Mouse (Mus musculus): ENCODE results near the gene Cdhr3. TPM values are rescaled to one million over a fixed set of nuclear protein-coding genes. Genes with fewer than 3 reads are reported as not detected.

The Cdhr3 gene
- total and polyA plus RNA-seq, 3 experiments, result not detected

DNA sequence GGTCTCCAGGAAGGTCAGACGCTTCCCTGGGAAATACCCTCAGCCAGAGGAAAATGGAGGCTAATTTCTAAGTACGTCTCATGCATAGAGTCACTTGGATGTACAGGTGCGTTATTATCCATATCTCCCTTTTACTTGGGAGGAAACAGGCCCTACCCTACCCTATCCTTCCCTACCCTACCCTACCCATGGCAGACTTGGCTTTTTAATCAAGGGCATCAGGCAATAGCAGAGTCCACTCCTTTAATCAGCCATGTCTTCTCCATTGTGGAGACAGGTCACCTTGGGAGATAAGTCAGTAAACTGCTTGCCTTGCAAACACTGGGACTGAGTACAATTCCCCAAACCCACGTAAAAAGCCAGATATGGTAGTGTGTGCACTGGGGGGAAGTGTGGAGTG lies 70.9 kb downstream of the Cdhr3 start:
- Histone ChIP-seq H3K9me3 (replicated peaks; ENCODE audit: insufficient read depth, low read length) (no peaks in the 10 kb centered on the region), H3K36me3 (ENCODE audit: control insufficient read depth in 1 of 2, insufficient read depth in 2 of 2, low read length in 2 of 2) (no peaks in the 10 kb centered on the region), H3K4me3 (ENCODE audit: control insufficient read depth in 1 of 2, insufficient read depth in 1 of 2, low read depth in 2 of 2, low read length in 2 of 2) (no peak overlapping the region), H3K4me1 (ENCODE audit: control insufficient read depth in 1 of 2, insufficient read depth in 2 of 2, low read length in 2 of 2) (no peaks in the 10 kb centered on the region), H3K9ac (ENCODE audit: control insufficient read depth, low read depth, low read length, poor library complexity, severe bottlenecking) (no peak overlapping the region), H3K79me2 (ENCODE audit: control insufficient read depth, insufficient read depth, low read length, poor library complexity) (no peaks in the 10 kb centered on the region), H3K27me3 (ENCODE audit: control insufficient read depth in 1 of 2, insufficient read depth in 2 of 2, low read length in 2 of 2) (no peaks in the 10 kb centered on the region), H3K27ac (ENCODE audit: control insufficient read depth, low read depth, low read length) (no peak overlapping the region)
- no peak for DNase-seq (ENCODE audit: low read depth, low spot score)
- no peak for TF ChIP-seq KAT2A (conservative IDR thresholded peaks at IDR 0.05; ENCODE audit: low read depth, low read length)
- no peak for TF ChIP-seq GATA1 (IDR thresholded peaks at IDR 0.05; ENCODE audit: low read depth, low read length)
- TF ChIP-seq SMC3 (IDR thresholded peaks at IDR 0.05; ENCODE audit: low read depth, low read length), result no peak
- TF ChIP-seq POLR2AphosphoS5 (IDR thresholded peaks at IDR 0.05; ENCODE audit: borderline replicate concordance, low read depth, low read length), result no peak
- no peak for TF ChIP-seq ZMIZ1 (IDR thresholded peaks at IDR 0.05; ENCODE audit: low read depth, low read length)
- no peak for TF ChIP-seq RAD21 (IDR thresholded peaks at IDR 0.05; ENCODE audit: low read depth, low read length)
- no peak for TF ChIP-seq MYC (IDR thresholded peaks at IDR 0.05; ENCODE audit: low read depth, low read length)
- TF ChIP-seq MAFK (IDR thresholded peaks at IDR 0.05; ENCODE audit: borderline replicate concordance, low read depth, low read length), result no peak
- no peak for TF ChIP-seq ZKSCAN1 (IDR thresholded peaks at IDR 0.05; ENCODE audit: low read depth, low read length)
- no peak for TF ChIP-seq TBP (IDR thresholded peaks at IDR 0.05; ENCODE audit: low read depth, low read length)
- TF ChIP-seq POLR2A (IDR thresholded peaks at IDR 0.05; ENCODE audit: control insufficient read depth in 1 of 2, insufficient read depth in 1 of 2, low read depth in 1 of 2, low read length in 2 of 2, poor library complexity in 1 of 2), result no peak
- no peak for TF ChIP-seq USF1 (IDR thresholded peaks at IDR 0.05; ENCODE audit: low read depth, low read length)
- no peak for TF ChIP-seq ZC3H11A (IDR thresholded peaks at IDR 0.05; ENCODE audit: low read depth, low read length)
- no peak for TF ChIP-seq CTCF (IDR thresholded peaks at IDR 0.05 in 2 of 3, conservative IDR thresholded peaks at IDR 0.05 in 1 of 3; ENCODE audit: control insufficient read depth in 1 of 3, insufficient read depth in 1 of 3, low read depth in 2 of 3, low read length in 3 of 3, poor library complexity in 1 of 3, severe bottlenecking in 1 of 3)
- TF ChIP-seq POLR2AphosphoS2 (IDR thresholded peaks at IDR 0.05; ENCODE audit: low read length), result no peak

- DNase-seq (ENCODE audit: low read depth, low spot score), result no peak
These were observed 71.5 kb downstream of the Cdhr3 start for GRCm38 (mm10) chr12:33021140-33021539.

DNA sequence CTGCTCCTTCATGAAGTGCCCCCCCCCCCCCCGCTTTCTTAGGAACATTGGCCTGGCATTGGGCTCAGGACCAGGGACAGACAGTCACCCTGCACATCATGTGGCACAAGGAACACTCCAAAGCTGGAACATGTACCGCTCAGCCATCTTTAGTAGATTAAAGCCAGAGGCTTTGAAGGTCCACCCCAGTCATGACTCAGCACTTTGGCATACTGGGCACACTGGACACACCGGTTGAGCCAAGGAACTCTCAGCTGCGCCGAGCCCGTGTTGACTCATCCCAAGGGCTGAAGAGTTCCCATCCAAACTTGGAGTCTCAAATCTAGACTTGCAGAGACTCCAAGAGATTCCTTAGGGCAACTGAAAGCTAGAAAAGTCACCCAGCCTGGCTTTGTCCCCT lies 72.7 kb downstream of the Cdhr3 start:
- H3K27me3 ChIP-seq (ENCODE audit: control insufficient read depth in 1 of 2, insufficient read depth in 2 of 2, low read length in 2 of 2), result no peaks in the 10 kb centered on the region
- H3K4me1 ChIP-seq (ENCODE audit: control insufficient read depth in 1 of 2, insufficient read depth in 2 of 2, low read length in 2 of 2), result no peaks in the 10 kb centered on the region
- H3K9ac ChIP-seq (ENCODE audit: control insufficient read depth, low read depth, low read length, poor library complexity, severe bottlenecking), result no peak overlapping the region
- no peak for DNase-seq (ENCODE audit: low read depth, low spot score)
- no peaks in the 10 kb centered on the region for H3K36me3 ChIP-seq (ENCODE audit: control insufficient read depth in 1 of 2, insufficient read depth in 2 of 2, low read length in 2 of 2)
- no peak overlapping the region for H3K27ac ChIP-seq (ENCODE audit: control insufficient read depth, low read depth, low read length)
- no peak for TF ChIP-seq POLR2AphosphoS2 (IDR thresholded peaks at IDR 0.05; ENCODE audit: low read length)
- no peak for TF ChIP-seq MAX (IDR thresholded peaks at IDR 0.05; ENCODE audit: low read length)
- no peak for TF ChIP-seq CHD1 (IDR thresholded peaks at IDR 0.05; ENCODE audit: low read depth, low read length)
- no peak for TF ChIP-seq JUND (IDR thresholded peaks at IDR 0.05; ENCODE audit: low read depth, low read length)
- no peak for TF ChIP-seq RCOR1 (IDR thresholded peaks at IDR 0.05; ENCODE audit: low read depth, low read length)
- no peak for TF ChIP-seq TAL1 (IDR thresholded peaks at IDR 0.05; ENCODE audit: low read length)
- no peak for TF ChIP-seq USF1 (IDR thresholded peaks at IDR 0.05; ENCODE audit: low read depth, low read length)
- TF ChIP-seq ZNF384 (IDR thresholded peaks at IDR 0.05; ENCODE audit: low read depth, low read length), result no peak
- TF ChIP-seq RAD21 (IDR thresholded peaks at IDR 0.05; ENCODE audit: low read depth, low read length), result no peak
- TF ChIP-seq MYB (IDR thresholded peaks at IDR 0.05; ENCODE audit: low read depth, low read length), result no peak
- no peak for TF ChIP-seq KAT2A (conservative IDR thresholded peaks at IDR 0.05; ENCODE audit: low read depth, low read length)
- no peak for TF ChIP-seq SIN3A (IDR thresholded peaks at IDR 0.05; ENCODE audit: low read length)
- TF ChIP-seq NELFE (IDR thresholded peaks at IDR 0.05; ENCODE audit: low read depth, low read length), result no peak
- TF ChIP-seq CHD2 (IDR thresholded peaks at IDR 0.05; ENCODE audit: low read length), result no peak
- TF ChIP-seq MYC (IDR thresholded peaks at IDR 0.05; ENCODE audit: low read depth, low read length), result no peak
- H3K9me3 ChIP-seq (replicated peaks; ENCODE audit: insufficient read depth, low read length), result no peaks in the 10 kb centered on the region
- no peaks in the 10 kb centered on the region for H3K79me2 ChIP-seq (ENCODE audit: control insufficient read depth, insufficient read depth, low read length, poor library complexity)
- H3K4me3 ChIP-seq (ENCODE audit: control insufficient read depth in 1 of 2, insufficient read depth in 1 of 2, low read depth in 2 of 2, low read length in 2 of 2), result no peak overlapping the region

More at GRCm38 (mm10) chr12:33021140-33021539, 71.5 kb downstream of the Cdhr3 start:
- TF ChIP-seq ETS1 (IDR thresholded peaks at IDR 0.05; ENCODE audit: low read depth, low read length), result no peak
- TF ChIP-seq NRF1 (IDR thresholded peaks at IDR 0.05; ENCODE audit: insufficient read depth, low read depth, low read length, poor library complexity, severe bottlenecking), result no peak
- no peak for TF ChIP-seq TBP (IDR thresholded peaks at IDR 0.05; ENCODE audit: low read depth, low read length)
- no peak for TF ChIP-seq MXI1 (IDR thresholded peaks at IDR 0.05; ENCODE audit: low read depth, low read length)
- no peak for TF ChIP-seq UBTF (IDR thresholded peaks at IDR 0.05; ENCODE audit: borderline replicate concordance, insufficient read depth, low read depth, low read length)
- Histone ChIP-seq H3K27ac (ENCODE audit: control insufficient read depth, low read depth, low read length) (no peak overlapping the region), H3K79me2 (ENCODE audit: control insufficient read depth, insufficient read depth, low read length, poor library complexity) (no peaks in the 10 kb centered on the region), H3K4me1 (ENCODE audit: control insufficient read depth in 1 of 2, insufficient read depth in 2 of 2, low read length in 2 of 2) (no peaks in the 10 kb centered on the region), H3K9ac (ENCODE audit: control insufficient read depth, low read depth, low read length, poor library complexity, severe bottlenecking) (no peak overlapping the region), H3K4me3 (ENCODE audit: control insufficient read depth in 1 of 2, insufficient read depth in 1 of 2, low read depth in 2 of 2, low read length in 2 of 2) (no peak overlapping the region), H3K36me3 (ENCODE audit: control insufficient read depth in 1 of 2, insufficient read depth in 2 of 2, low read length in 2 of 2) (no peaks in the 10 kb centered on the region), H3K9me3 (replicated peaks; ENCODE audit: insufficient read depth, low read length) (no peaks in the 10 kb centered on the region), H3K27me3 (ENCODE audit: control insufficient read depth in 1 of 2, insufficient read depth in 2 of 2, low read length in 2 of 2) (no peaks in the 10 kb centered on the region)

All from MEL (cell line).